Mouse (Mus musculus) ES-E14 (cell line): ENCODE results near the gene Oscp1.

Experiments
- CHD2 ChIP-seq: IDR thresholded peaks from 2 replicates; pipeline ENCODE4 v1.6.1; 2014; ENCODE audit warnings: mild to moderate bottlenecking, low read depth, low read length, inconsistent platforms
- ZNF384 ChIP-seq: IDR thresholded peaks from 2 replicates; pipeline ENCODE4 v1.6.1; 2012; ENCODE audit warnings: low read depth, low read length, inconsistent platforms

DNA sequence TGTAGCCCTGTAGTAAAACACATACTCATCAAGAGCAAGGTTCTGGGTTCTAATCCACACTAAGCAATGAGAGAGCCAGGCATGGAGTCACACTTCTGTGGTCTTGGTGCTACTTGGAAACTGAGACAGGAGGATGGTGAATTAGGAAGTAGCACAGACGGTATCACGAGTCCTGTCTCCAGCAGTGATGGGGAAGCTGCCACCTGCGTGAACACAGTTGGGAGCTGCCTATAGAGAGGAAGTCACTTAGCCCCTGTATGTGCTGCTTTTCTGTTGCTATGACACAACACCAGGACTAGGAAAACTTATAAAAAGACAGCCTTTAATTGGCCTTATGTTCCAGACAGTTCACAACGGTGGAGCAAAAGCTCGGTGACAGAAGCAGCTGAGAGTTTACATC is 27.7 kb upstream of the Oscp1 start:
- TF ChIP-seq CHD2 (no peak), ZNF384 (no peak)
